Mouse (Mus musculus) megakaryocyte, embryonic 14.5 days (primary cell): ENCODE measurements around the gene Cldn22. TPM values are rescaled to one million over a fixed set of nuclear protein-coding genes. Genes with fewer than 3 reads are reported as not detected.
A peak's percentile ranks its signal among the peaks of the same experiment; 100 is the strongest.

Experiments
- H3K27me3 ChIP-seq: replicated peaks from 2 replicates; pipeline ENCODE3; 2012; ENCODE audit warnings: inconsistent platforms
- H3K36me3 ChIP-seq: replicated peaks from 2 replicates; pipeline ENCODE3; 2012; ENCODE audit warnings: low read length, inconsistent platforms, mixed read lengths
- H3K4me1 ChIP-seq: 2 replicates; pipeline ENCODE4 v1.6.1; 2012; ENCODE audit warnings: inconsistent platforms
- H3K4me3 ChIP-seq: replicated peaks from 2 replicates; pipeline ENCODE3; 2012; ENCODE audit warnings: moderate library complexity, mild to moderate bottlenecking, inconsistent platforms
- H3K9me3 ChIP-seq: 2 replicates; pipeline ENCODE4 v1.6.1; 2012; ENCODE audit warnings: inconsistent platforms
- FLI1 ChIP-seq: IDR thresholded peaks from 2 replicates; pipeline ENCODE4 v1.6.1; 2012; ENCODE audit warnings: low read length, inconsistent platforms, mixed read lengths
- GATA1 ChIP-seq: IDR thresholded peaks from 3 replicates; pipeline ENCODE4 v1.6.1; 2012; ENCODE audit warnings: mixed read lengths, low read length, inconsistent platforms, borderline replicate concordance
- polyA plus RNA-seq: library from polyadenylated mRNA; stranded (reverse); fragments of >175 nt; gene quantifications from 2 replicates; pipeline ENCODE4 v1.2.3, GENCODE M21; 2012; ENCODE audit warnings: low replicate concordance; ENCODE audit not compliant: insufficient read depth

Cldn22 gene
- polyA plus RNA-seq, 1 experiment = not detected

GRCm38 (mm10) chr8:47852737-47853136, 28.5 kb downstream of the Cldn22 start:
- Histone ChIP-seq H3K4me3 (peak overlapping the region; percentile 91), H3K36me3 (peaks cover 44% of the 10 kb centered on the region), H3K27me3 (no peaks in the 10 kb centered on the region), H3K9me3 (no peaks in the 10 kb centered on the region), H3K4me1 (peaks cover 45% of the 10 kb centered on the region)
- TF ChIP-seq FLI1 = no peak

GRCm38 (mm10) chr8:47853356-47853755, 29.1 kb downstream of the Cldn22 start:
- TF ChIP-seq FLI1 = no peak
- no peak for TF ChIP-seq GATA1
- Histone ChIP-seq H3K27me3 (no peaks in the 10 kb centered on the region), H3K4me1 (peaks cover 45% of the 10 kb centered on the region), H3K9me3 (no peaks in the 10 kb centered on the region), H3K4me3 (no peak overlapping the region), H3K36me3 (peaks cover 44% of the 10 kb centered on the region)

- no peaks in the 10 kb centered on the region for H3K27me3 ChIP-seq
- TF ChIP-seq GATA1 (no peak), FLI1 (no peak)
- H3K9me3 ChIP-seq = no peaks in the 10 kb centered on the region
- no peak overlapping the region for H3K4me3 ChIP-seq
- H3K4me1 ChIP-seq = peaks cover 2% of the 10 kb centered on the region; the same call in 1 of the 2 replicates
- peaks cover 65% of the 10 kb centered on the region for H3K36me3 ChIP-seq
Measured at GRCm38 (mm10) chr8:47859259-47859658, 35.0 kb downstream of the Cldn22 start.

- no peaks in the 10 kb centered on the region; the same call in 1 of the 2 replicates for H3K4me1 ChIP-seq
- no peak for TF ChIP-seq GATA1
- no peak for TF ChIP-seq FLI1
- H3K4me3 ChIP-seq = no peak overlapping the region
- H3K9me3 ChIP-seq = no peaks in the 10 kb centered on the region
- peaks cover 73% of the 10 kb centered on the region for H3K36me3 ChIP-seq
- no peaks in the 10 kb centered on the region for H3K27me3 ChIP-seq
Measured at GRCm38 (mm10) chr8:47866568-47866967, 42.3 kb downstream of the Cldn22 start.

- H3K9me3 ChIP-seq = no peaks in the 10 kb centered on the region
Measured at GRCm38 (mm10) chr8:47867067-47867466, 42.8 kb downstream of the Cldn22 start.

GRCm38 (mm10) chr8:47872361-47873107, 48.3 kb downstream of the Cldn22 start:
- no peak for TF ChIP-seq FLI1
- Histone ChIP-seq H3K9me3 (no peaks in the 10 kb centered on the region), H3K4me3 (no peak overlapping the region), H3K27me3 (peaks cover 17% of the 10 kb centered on the region), H3K36me3 (peaks cover 56% of the 10 kb centered on the region), H3K4me1 (peaks cover 27% of the 10 kb centered on the region)

More at GRCm38 (mm10) chr8:47867067-47867466, 42.8 kb downstream of the Cldn22 start:
- no peak for TF ChIP-seq FLI1
- no peak for TF ChIP-seq GATA1
- Histone ChIP-seq H3K27me3 (no peaks in the 10 kb centered on the region), H3K4me3 (no peak overlapping the region), H3K4me1 (peaks cover 3% of the 10 kb centered on the region), H3K36me3 (peaks cover 69% of the 10 kb centered on the region)

- Histone ChIP-seq H3K4me3 (no peak overlapping the region), H3K9me3 (no peaks in the 10 kb centered on the region), H3K4me1 (peaks cover 40% of the 10 kb centered on the region), H3K27me3 (peaks cover 17% of the 10 kb centered on the region), H3K36me3 (peaks cover 42% of the 10 kb centered on the region)
- TF ChIP-seq FLI1 (no peak), GATA1 (no peak)
Measured at GRCm38 (mm10) chr8:47874497-47875178, 50.4 kb downstream of the Cldn22 start.

Other genes starting within 250 kb of the Cldn22 start
- gene Ing2, start 148.9 kb upstream of the Cldn22 start, polyA plus RNA-seq = 5.4 and 5.7 TPM in 2 replicates
- gene Cdkn2aip, start 110.5 kb upstream of the Cldn22 start, polyA plus RNA-seq = 4.5 and 5.9 TPM in 2 replicates
- not detected in 2 replicates for gene Cldn24, start 2.3 kb upstream of the Cldn22 start, polyA plus RNA-seq
- gene Wwc2, start 166.4 kb downstream of the Cldn22 start, polyA plus RNA-seq = 1.1 and 3.0 TPM in 2 replicates